Mouse (Mus musculus) frontal cortex, postnatal 25 days (tissue): ENCODE data around the gene Pheta2.
A peak's percentile ranks its signal among the peaks of the same experiment; 100 is the strongest.

Experiments used
- DNase-seq, 2 experiments: peaks; one replicate each; pipeline ENCODE4 v3.0.0; 2022; ENCODE audit warnings: low spot score in 2 of 2

The Pheta2 gene

GRCm38 (mm10) chr15:82338593-82339112 is at the start of gene Pheta2, which contains the start of the genes Naga and Smdt1:
Pheta2 (plus strand) TSS chr15:82338942.
Naga (minus strand) TSS chr15:82338925.
Smdt1 (plus strand) TSS chr15:82338959.
- DNase-seq, result peak; percentile 83 to 92

DNA sequence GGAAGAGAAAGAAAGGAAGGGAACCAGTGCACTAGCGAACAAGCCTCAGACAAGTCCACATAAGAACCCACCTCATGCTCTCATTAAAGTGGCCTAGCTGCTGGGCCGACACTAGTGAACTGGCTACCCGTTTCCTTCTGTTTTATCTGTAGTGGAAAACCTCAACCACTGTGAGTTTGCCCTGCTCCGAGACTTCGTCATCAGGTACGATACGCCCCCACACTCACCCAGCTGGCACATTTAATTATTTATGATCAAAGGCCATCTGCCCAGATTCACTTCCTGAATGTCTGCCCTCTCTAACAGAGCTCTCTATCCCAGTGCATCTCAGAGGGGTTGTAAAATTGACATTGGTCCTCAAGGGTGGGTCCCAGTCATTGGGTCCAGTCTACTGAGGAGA is 48.5 kb upstream of the Pheta2 start:
- DNase-seq, result no peak

DNA sequence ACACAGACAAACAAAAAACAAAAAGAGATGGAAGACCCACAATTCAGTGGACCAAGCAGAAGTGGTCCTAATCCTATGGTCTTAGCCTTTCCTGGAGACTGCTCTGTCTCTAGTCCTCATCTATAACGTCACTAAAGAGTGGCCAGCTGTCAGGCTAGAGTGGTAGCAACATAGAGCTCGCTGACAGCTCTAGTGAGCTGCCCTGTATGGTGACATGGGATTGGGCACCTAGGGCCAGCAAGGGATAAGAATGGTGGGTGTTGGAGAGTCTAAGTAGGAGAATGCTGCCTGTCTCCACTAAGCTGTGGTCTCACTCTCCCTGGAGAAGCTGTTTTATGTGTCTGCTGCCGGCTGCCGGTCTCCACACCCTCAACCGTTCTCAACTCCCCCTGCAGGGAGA is 45.9 kb upstream of the Pheta2 start:
- DNase-seq, result no peak

GRCm38 (mm10) chr15:82293271-82293711 is 45.5 kb upstream of the Pheta2 start:
- no peak for DNase-seq

GRCm38 (mm10) chr15:82294059-82294458 is 44.7 kb upstream of the Pheta2 start:
- no peak for DNase-seq

GRCm38 (mm10) chr15:82298764-82299561 is 39.8 kb upstream of the Pheta2 start, which contains the start of gene Wbp2nl:
Wbp2nl (plus strand) TSS chr15:82298954.
- no peak for DNase-seq

- no peak for DNase-seq
Observed at GRCm38 (mm10) chr15:82307107-82307506, 31.6 kb upstream of the Pheta2 start.

DNA sequence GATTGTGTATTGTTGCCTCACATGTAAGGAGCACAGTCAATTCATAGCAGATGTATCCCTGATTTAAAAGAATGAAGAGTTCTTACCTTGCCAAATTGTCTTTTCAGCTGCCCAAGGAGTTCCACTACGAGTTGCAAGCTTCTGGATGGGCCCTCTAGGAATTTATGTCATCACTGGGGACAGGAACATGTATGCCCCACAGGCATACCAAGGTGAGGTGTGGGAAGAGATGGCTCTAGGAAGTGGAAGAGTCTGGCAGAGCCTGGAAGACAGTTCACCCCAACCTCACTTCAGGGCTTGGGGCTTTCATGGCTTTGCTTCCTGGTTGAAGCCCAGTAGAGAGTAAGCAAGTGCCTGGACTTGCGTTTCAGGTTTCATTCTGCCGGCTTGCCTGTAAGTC is 30.3 kb upstream of the Pheta2 start:
- no peak for DNase-seq

DNA sequence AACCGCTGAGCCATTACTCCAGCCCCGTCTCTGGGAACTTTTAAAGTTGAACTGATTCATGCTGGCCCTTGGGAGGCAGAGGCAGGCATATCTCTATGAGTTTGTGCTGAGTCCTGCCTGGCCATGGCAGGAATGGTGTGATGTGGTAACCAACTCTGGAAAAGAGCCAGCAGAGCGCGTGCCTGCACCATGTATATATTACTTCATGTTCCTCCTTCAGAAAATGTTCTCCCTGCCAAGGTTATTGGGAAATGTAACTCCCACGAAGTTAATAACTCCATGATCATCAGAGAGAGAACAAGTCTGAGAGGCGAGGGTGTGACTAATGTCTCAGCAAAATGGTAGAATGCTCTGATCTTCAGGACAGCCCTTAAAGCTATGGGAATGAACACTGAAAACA is 20.9 kb upstream of the Pheta2 start:
- DNase-seq, result no peak

DNA sequence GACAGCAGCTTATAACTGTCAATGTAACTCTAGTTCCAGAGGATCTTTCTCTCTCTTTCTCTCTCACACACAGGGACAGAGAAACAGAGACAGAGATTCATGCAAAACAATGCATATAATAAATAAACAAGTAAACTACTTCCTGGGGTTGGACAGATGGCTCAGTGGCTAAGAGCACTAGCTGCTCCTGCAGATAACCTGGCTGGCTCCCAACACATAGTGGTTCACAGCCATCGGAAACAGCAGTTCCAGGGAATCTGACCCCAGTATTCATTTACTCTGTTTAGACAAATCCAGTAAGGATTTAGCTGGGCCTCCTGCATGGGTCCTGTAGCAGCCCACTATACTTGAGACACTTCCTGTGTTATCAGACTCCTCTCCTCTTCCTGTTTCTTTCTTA is 19.1 kb upstream of the Pheta2 start:
- DNase-seq, result no peak

DNA sequence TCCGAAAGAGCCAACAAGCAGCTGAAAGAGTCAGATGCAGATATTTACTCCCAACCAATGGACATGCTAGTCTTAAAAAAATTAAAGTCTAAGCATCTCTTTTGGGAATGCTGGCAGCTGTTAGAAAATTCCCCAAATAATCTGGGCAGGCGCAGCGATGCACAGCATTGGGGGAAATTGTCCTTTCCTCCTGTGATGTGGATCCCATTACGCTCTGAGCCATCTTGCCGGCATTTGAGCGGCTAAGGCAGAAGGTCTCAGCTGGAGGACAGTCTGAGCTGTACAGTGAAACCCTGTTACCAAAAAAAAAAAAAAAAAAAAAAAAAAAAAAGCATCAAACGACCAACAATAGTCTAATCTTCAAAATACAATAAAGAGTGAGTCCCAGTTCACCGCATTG is 16.5 kb upstream of the Pheta2 start:
- DNase-seq, result no peak

DNA sequence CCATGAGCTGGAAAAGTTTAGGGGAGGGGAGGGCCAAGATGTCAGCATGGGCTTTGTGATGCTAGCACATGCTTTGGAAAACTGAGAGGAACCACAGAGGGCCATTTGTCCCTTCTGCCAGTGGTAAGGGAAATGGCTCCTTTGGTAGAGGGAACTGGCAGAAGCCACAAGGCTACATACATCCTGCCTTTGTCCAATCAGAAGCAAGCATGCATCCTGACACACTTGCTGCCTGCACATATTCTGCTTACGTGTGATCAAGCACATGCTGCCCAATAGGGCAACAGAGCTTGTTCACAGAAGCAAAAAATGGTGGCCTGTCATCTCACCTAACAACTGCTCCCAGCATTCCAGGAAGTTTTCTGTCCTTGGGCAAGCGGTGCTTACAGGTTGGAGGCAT is 13.4 kb upstream of the Pheta2 start:
- no peak for DNase-seq

DNA sequence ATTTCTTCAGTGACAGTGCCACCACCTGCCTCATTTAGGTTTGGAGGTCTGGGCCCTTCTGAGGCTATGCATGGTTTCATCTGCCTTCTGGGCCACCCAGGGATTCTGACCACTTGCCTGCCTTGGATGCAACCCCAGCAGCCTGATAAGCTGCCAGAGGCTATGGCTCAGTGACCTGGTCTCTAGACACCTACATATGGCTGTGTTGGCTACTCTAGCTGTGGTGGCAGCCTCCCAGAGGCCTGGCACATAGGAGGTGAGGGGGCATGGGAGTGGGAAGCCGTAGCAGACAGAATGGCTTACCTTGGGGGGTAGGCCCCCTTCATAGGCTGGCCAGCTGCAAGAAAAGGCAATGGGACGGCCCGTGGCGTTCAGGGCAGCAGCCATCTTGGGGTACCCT is 3.5 kb upstream of the Pheta2 start:
- no peak for DNase-seq

GRCm38 (mm10) chr15:82336629-82337028 is 2.1 kb upstream of the Pheta2 start:
- no peak for DNase-seq

DNA sequence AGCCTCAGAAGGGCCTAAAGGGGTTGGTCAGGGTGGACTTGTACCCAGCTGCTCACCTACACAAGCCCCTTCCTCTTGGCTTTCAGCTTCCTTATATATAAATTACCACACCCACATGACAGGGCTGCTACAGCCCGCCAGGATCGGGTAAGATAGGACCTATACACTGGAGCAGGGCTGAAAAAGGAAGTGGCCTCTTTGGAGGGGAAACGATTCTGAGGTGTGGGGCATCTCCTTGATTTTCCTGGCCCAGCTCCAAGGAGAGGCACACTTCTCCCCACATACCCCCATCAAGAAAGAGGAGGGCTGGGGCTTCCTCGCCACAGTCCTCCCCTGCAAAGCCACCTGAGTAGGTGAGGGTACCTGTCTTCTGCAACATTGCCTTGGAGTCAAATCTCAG is 867 bp upstream of the Pheta2 start:
- DNase-seq, result no peak

DNA sequence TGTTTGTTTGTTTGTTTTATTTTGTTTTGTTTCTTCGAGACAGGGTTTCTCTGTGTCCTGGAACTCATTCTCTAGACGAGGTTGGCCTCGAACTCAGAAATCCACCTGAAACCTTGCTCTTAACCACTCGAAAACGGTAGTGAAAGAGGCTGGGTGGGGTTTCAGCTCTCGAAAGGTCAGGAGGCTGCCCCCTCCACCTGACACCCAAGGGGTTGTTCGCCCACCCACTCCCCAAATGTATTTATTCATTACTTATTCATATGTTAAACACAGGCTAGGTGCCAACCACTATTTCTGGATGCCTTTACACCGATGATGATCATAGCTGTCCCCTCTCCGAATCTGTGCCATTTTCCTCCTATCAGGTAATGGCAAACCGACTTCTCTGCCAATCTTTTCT is 408 bp downstream of the Pheta2 start:
- DNase-seq, result no peak

GRCm38 (mm10) chr15:82339634-82340254 is 1.0 kb downstream of the Pheta2 start:
- no peak for DNase-seq

GRCm38 (mm10) chr15:82340414-82341035 is 1.8 kb downstream of the Pheta2 start:
- DNase-seq, result no peak

DNA sequence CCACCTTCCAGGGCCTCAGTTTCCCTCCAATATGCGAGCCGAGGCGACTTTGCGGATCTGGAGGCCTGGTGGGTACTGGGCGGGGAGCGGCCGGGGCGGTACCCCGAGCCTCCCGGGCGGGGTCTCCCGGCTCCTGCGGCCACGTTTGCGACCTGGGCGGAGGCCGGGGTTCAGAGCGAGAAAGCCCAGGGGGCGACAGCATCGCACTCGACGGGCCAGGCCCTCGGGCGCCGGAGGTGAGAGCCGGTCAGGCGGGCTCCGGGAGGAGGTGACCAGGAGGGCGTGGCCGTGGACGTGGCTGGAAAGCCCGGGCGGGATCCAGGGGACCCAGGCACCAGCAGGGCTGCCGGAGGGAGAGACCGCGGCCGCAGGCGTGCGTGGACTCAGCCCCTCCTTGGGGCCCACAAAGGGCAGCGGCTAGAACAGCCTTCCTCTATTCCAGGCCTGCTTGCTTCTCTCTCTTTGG is 2.3 kb downstream of the Pheta2 start:
- no peak for DNase-seq

- DNase-seq, result no peak
Observed at GRCm38 (mm10) chr15:82341675-82342542, 3.2 kb downstream of the Pheta2 start.

DNA sequence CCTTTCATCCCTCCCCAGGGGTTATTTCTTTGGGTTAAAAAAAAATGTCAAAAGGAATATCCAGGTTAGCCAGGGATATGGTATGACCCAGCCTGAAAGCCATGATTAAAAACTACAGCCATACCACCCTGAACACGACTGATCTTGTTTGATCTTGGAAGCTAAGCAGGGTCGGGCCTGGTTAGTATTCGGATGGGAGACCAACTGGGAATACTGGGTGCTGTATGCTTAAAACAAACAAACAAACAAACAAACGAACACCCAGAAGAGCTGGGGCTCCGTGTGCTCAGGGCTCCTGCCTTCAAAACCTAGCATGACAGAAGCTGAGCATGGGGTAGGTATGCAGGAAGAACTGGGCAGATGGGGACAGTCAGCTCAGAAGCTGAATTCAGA is 3.8 kb downstream of the Pheta2 start:
- DNase-seq, result no peak
